Mouse (Mus musculus): ENCODE data around the gene C87436.
A peak's percentile ranks its signal among the peaks of the same experiment; 100 is the strongest.

Gene C87436

GRCm38 (mm10) chr6:86438272-86439118, at the start of gene C87436:
TSS of gene C87436 (plus strand) at chr6:86438374.
- peak; percentile 96 for DNase-seq

DNA sequence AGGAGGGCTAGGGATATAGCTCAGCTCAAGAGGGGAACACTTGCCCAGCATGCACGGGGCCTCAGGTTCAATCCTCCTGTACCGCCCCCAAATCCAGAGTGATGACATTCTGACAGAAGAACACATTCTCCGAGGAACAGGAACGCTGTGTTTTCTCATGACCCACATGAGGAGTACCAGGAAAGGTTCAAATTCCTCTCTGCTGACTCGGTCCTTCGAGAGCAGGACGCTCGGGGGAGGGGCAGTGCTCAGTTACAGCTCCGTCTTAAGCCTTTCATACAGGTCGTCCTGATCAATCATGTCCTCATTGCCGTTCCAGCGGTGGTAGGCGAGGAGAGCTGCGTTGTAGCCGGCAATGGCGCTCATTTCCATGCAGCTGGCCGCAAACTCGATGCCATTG, 49.7 kb upstream of the C87436 start:
- DNase-seq: no peak

DNA sequence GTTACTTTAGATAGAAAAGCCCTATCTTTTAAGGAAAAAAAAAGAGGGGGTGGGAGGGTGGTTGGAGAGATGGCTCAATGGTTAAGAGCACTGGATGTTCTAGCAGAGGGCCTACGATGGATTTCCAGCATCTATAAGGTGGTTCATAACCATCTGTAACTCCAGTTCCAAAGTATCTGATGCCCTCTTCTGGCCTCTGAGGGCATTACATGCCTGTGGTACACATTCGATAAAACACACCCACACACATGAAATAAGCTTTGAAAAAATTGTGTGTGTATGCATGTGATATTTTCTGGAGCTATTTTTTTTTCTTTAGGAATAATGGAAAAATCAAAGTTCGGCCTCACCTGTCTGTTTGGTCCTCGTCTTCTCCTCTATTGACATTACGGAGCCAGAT, 46.8 kb upstream of the C87436 start:
- DNase-seq: no peak

- DNase-seq: no peak
Observed at GRCm38 (mm10) chr6:86393187-86393586, 45.0 kb upstream of the C87436 start.

DNA sequence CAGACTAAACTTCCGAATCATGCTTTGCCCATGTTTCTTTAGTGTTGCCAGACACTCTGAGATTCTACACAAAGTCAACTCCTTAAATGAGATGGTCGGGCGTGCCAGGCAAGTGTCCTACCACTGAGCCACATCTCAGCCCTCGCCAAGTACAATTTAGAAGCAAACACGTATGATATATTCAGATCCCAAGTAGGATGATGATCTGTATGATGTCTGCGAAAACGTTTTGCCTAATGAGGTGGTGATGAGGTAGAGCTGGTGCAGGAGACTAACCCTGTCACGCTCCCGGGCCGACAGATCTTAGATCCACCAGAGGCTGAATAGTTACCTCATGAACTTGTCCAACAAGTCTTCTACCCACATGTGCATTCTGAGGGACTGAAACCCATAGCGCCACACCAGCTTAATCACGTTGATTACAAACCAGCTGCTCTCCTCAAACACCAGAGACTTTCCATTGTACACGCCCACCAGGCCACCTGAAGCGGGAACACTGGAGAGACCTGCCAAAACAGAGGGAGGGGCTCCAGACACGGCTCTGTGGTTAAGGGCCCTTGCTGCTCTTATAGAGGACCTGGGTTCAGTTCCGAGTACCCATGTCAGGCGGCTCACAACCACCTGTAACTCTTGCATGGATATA, 44.0 kb upstream of the C87436 start:
- DNase-seq: no peak

DNA sequence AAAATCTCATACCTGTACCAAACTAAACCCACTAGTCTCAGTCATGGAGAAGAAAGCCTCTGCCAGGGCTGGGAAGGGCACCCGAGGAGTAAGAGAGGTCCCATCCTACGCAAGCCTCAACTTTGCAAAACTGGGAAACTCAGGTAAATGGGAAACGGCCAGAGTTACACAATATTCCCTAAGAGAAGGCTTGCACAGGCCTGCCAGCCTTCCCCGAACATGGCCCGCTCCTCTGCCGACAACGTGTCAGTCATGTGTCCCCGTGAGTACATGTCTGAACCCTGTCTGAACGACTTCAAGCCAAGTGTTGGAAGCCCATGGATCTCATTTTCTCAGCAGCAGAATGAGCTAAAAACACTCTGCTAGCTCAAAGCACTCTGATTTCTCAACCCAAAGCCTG, 43.2 kb upstream of the C87436 start:
- no peak for DNase-seq

DNA sequence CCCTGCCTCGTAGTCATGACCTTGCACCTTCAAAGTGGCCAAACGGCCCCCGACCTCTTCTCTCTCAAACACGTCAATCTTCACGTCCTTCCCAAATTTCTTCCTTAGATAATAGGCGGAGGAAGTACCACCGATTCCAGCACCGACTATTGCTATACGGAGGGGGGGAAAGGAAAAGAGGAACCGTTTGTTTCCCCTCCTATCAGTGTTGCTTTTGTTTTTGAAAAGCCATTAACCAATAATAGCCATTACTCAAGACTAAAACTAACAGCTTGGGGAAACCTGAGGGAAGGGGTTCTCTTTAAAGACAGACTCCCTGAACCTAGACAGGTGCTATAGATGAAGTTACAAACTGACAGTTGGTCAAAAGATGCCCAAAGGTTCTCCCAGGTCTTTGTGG, 42.2 kb upstream of the C87436 start:
- no peak for DNase-seq

DNA sequence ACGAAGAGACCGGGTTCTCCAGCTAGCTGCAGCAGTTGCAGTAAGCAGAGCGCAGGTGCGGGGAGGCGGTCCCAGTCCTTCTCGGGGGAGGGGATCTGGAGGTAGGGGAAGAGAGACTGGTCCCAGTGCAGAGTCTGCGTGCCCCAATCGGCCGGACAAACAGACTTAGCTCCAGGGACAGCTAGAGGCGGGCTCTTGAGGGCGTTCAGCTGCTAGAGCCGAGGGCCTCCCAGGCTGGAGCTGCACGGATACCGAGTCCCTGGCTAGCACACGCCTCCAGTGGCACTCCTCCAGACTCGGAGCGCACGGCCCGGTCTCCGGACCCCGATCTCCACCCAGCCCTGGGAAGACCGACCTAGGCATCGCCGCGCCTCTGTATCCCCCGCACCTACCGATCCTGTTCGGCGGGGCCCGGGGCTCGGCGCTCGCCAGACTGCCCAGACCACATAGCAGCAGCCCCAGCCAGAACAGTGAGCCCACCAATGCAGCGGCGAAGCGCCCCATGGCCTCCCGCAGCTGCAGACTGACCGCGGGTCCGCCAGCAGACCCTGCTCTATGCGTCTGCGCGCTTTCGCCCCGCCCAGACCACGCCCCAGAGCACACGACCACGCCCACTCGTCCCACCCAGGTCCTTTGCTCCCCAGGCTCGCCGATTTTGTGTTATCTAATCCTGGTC, 41.5 kb upstream of the C87436 start, which contains the start of gene Pcyox1:
Pcyox1 (minus strand) TSS at position 574 of the 676 bp plus-strand sequence.
- DNase-seq: peak; percentile 91

GRCm38 (mm10) chr6:86397257-86397980, 40.8 kb upstream of the C87436 start:
- DNase-seq: no peak

DNA sequence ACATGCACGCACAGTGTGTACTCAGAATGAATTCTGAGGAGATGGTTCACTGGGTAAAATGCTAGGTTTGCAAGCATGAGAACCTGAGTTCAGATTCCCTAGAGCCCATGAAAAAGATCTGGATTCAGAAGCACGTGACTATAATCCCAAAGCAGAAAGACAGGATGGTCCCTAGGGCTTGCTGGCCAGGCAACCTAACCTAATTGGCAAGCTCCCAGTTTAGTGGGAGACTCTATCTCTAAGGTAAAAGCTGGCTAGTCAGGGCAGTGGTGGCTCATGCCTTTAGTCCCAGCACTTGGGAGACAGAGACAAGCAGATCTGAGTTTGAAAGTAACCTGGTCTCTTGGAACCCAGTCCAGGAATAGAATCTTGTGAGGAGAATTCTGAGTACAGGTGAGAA, 39.2 kb upstream of the C87436 start:
- DNase-seq: no peak

- no peak for DNase-seq
Observed at GRCm38 (mm10) chr6:86399995-86400394, 38.2 kb upstream of the C87436 start.

DNA sequence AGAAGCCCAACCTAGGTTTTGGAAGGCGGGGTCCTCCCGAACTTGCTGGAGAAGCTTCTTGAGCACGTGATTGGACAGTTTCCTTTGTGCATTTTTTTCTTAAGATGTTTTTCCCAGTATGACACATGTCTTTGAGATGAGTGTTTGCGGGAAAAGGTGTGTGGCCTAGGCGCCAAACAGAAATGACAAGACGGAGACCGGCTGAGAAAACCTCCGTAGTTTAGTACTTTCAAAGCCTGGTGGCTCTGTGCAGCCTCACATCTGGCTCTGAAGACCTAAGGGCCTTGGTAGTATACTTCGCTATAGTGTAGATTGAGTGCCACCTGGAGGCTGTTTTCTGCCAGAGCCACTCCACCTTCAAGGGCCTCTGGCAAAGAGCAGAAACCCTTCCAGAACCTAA, 37.2 kb upstream of the C87436 start:
- no peak for DNase-seq

DNA sequence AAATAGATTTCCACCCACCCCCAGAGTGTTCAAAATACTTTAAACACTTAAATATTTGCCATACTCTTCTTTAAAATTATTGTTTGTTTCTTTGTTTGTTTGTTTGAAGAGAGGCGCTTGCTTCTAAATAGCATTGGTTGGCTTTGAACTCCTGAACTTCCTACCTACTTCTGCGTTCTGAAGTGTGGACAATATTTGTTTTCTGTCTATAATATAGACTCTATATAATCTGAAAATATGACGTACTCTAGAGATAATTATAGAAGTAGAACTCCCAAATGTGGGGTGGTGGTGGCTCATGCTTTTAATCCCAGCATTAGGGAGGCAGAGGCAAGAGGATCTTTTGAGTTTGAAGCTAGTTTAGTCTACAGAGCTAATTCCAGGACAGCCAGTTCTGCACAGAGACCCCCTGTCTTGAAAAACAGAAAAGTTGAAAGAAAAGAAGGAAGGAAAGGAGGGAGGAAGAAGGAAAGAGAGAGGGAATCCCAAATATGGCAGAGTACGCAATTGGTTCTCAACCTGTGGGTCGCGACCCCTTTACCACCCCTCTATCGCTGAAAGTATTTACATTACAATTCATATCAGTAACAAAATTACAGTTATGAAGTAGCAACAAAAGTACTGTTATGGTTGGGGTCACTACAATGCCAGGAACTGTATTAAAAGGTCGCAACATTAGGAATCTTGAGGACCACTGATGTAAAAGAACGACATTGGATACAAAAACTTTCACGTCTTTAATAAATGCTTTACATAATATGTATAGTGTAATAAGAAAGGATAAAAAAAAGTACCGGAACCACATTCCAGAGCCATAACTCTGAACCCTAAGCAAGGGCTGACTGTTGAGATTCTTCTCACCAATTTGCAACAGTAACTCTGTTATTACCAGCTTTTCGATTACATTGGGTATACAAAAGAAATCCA, 35.2 kb upstream of the C87436 start:
- no peak for DNase-seq

DNA sequence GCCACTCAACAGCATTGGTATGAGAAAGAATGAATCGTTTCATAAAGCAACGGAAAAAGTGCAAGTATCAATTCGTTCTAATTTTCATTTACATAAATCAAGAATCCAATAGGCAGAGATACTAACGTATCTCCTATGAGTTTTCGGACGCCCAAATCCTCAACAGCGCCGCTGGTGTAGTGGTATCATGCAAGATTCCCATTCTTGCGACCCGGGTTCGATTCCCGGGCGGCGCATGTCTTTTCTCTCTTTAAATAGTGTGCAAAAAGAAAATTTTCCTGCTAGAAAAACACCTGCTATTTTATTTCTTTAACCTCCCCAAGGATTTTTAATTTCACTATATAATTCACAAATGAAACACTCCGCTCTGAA, 34.5 kb upstream of the C87436 start:
- DNase-seq: peak; percentile 96

GRCm38 (mm10) chr6:86404100-86404861, 33.9 kb upstream of the C87436 start, which contains the start of gene Tia1:
TSS of gene Tia1 (plus strand) at chr6:86404219.
- DNase-seq: peak; percentile 95

DNA sequence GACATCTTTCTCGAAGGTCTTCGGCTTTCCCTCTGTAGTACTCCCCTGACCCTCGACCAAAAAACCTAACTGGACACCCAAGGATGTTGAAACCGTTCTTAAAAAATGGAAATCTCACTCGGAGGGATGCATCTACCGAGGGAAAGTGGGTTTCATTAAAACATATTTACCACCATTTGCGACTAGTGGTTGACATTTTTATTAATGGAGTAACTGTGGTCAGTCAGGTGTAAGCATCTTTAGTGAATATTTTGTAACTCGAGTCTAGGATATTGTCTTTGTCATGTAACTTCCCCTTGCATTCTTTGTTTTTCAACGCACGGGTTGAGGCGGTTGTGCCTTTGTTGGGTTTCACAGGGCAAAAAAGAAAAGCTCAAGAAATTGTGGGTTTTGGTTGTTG, 33.2 kb upstream of the C87436 start:
- no peak for DNase-seq

DNA sequence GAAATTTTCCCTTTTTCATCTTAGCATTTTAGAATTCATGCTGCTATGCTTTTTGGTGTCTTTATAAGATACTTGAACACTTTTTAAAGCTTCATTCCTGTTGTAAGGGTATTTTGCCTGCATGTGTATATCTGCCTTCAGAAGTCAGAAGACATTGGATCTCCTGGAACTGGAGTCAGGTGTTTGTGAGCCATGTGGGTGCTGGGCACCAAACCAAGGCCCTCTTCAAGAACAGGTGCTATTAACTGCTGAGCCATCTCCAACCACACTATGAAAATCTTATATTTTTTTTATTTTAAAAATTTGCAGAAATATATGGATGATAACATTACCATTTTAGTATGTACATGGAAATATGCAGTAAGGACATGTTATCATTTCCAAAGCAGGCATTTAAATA, 31.9 kb upstream of the C87436 start:
- DNase-seq: no peak

- DNase-seq: no peak
Observed at GRCm38 (mm10) chr6:86418711-86419110, 19.5 kb upstream of the C87436 start.

GRCm38 (mm10) chr6:86419239-86419638, 18.9 kb upstream of the C87436 start:
- DNase-seq: no peak

GRCm38 (mm10) chr6:86420491-86420890, 17.7 kb upstream of the C87436 start:
- DNase-seq: no peak

DNA sequence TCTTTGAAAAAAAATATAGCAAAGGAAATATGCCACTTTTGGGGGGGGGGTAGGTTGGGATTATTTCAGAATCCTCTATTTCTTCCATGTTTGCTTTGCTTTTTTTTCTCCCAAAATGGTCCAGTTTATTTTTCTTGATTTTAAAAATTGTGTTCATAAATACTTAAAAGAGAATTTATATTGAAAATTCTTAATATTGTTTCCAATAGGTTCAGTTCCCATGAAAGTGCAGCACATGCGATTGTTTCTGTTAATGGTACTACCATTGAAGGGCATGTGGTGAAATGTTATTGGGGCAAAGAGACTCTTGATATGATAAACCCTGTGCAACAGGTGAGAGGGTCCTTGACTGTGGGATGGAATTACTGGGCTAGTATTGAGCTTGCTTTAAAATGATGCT, 11.8 kb upstream of the C87436 start, which contains the start of gene Gm44790:
Gm44790 (plus strand) TSS at position 301 of the 400 bp plus-strand sequence.
- DNase-seq: no peak
